Mouse (Mus musculus) ES-Bruce4 (cell line): Measurements from ENCODE around the gene Fxyd1. TPM values are rescaled to one million over a fixed set of nuclear protein-coding genes. Genes with fewer than 3 reads are reported as not detected.
A peak's percentile ranks its signal among the peaks of the same experiment; 100 is the strongest.

ENCODE experiments used
- H3K27ac ChIP-seq: 2 replicates; pipeline ENCODE4 v1.5.1; 2012; ENCODE audit warnings: low read length, inconsistent platforms; ENCODE audit not compliant: insufficient read depth
- H3K27me3 ChIP-seq: 2 replicates; pipeline ENCODE4 v1.6.1; 2012; ENCODE audit warnings: mild to moderate bottlenecking, low read length, inconsistent platforms; ENCODE audit not compliant: control insufficient read depth, poor library complexity, insufficient read depth, severe bottlenecking
- H3K36me3 ChIP-seq: 2 replicates; pipeline ENCODE4 v1.6.1; 2012; ENCODE audit warnings: inconsistent platforms, mild to moderate bottlenecking, low read length, moderate library complexity; ENCODE audit not compliant: control insufficient read depth, poor library complexity, insufficient read depth, severe bottlenecking
- H3K4me1 ChIP-seq: one replicate; pipeline ENCODE4 v1.8.1; 2011; ENCODE audit warnings: low read length; ENCODE audit not compliant: control insufficient read depth, insufficient read depth
- H3K4me3 ChIP-seq: 2 replicates; pipeline ENCODE4 v1.5.1; 2011; ENCODE audit warnings: low read depth, mild to moderate bottlenecking, low read length
- H3K9ac ChIP-seq: 2 replicates; pipeline ENCODE4 v1.6.1; 2012; ENCODE audit warnings: low read depth, mild to moderate bottlenecking, inconsistent platforms; ENCODE audit not compliant: poor library complexity, severe bottlenecking
- H3K9me3 ChIP-seq: replicated peaks from 2 replicates; pipeline ENCODE4 v1.6.1; 2012; ENCODE audit warnings: mild to moderate bottlenecking, low read length, inconsistent platforms; ENCODE audit not compliant: control insufficient read depth, poor library complexity, insufficient read depth, severe bottlenecking
- CTCF ChIP-seq: IDR thresholded peaks from one replicate; pipeline ENCODE4 v1.8.1; 2011; ENCODE audit warnings: low read depth, low read length
- EP300 ChIP-seq: IDR thresholded peaks from 2 replicates; pipeline ENCODE4 v1.6.1; 2011; ENCODE audit warnings: low read depth, low read length; ENCODE audit not compliant: insufficient read depth
- POLR2A ChIP-seq: IDR thresholded peaks from one replicate; pipeline ENCODE4 v1.8.1; 2011; ENCODE audit warnings: low read length; ENCODE audit not compliant: insufficient read depth
- polyA plus RNA-seq: library from polyadenylated mRNA; stranded (reverse); fragments of >200 nt; gene quantifications from 2 replicates; pipeline ENCODE4 v1.2.4, GENCODE M21; 2011; ENCODE audit warnings: low read depth; ENCODE audit not compliant: missing spikeins, insufficient read depth, insufficient read length

Gene Fxyd1
- polyA plus RNA-seq, 1 experiment: 2.1 TPM

DNA sequence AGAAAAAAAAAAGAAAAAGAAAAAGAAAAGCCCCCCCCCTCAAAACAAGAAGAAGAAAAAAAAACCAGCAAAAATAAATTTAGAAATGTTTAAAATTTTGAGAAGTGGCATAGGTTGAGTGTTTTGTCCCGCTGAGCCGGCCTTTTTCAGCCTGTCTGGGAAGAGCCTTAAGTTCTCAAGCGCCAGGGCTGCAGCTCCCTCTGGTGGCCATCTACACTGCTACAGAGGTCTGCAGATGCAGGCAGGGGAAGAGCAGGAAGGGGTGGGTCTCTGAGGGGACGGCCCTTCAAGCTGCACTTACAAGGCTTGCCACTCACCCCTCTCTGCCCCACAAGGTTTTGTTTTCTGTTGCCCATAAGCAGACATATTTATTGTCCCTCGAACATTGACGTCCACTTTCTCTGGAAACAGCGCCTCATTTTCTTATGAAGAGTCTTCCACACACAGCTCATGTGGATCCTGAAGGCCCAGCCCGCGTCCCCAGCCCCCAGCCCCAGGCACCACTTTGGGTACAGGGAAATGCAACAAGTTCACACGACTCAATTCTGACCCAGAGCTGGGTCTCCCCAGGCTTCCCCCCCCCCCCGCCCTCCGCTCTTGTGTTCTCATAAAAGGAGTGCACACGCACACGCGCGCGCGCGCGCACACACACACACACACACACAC is 40.7 kb upstream of the Fxyd1 start:
- Histone ChIP-seq H3K4me3 (peak overlapping the region; percentile 51), H3K9me3 (no peaks in the 10 kb centered on the region), H3K27me3 (no peaks in the 10 kb centered on the region), H3K36me3 (no peaks in the 10 kb centered on the region), H3K27ac (no peak overlapping the region), H3K9ac (peak overlapping the region; percentile 31), H3K4me1 (no peaks in the 10 kb centered on the region)
- TF ChIP-seq EP300: 0 out of 2 replicates have a peak, but pooled peaks have one; percentile 30
- no peak for TF ChIP-seq POLR2A
- TF ChIP-seq CTCF: peak; percentile 97

DNA sequence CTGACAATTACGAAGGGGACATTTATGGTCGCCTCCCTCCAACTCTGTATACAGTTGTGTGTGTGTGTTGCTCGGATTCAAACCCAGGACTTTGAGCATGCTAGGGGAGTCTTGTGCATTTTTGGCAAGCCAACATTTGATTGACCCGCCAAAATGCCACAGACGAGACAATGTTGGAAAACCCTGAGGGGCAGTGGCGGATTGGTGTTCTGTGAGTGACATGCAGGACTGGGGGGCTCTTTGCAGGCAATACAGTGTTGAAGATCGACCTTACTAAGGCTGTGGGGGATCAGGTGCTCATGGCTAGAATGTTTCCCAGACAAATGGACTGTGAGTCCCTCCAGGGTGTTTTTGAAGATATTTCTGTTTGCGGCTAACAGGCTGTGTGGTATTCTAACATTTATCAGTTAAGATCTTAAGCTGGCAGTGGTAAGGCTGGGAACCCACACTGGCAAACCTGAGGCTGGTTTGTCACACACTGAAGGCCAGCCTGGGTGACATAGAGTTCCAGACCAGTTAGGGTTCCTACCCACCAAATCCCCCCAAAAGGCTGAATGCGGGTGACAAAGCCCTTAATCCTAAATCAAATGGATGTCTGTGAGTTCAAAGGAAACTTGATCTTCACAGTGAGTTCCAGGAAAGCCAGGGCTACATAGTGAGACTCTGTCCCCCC is 40.0 kb upstream of the Fxyd1 start:
- Histone ChIP-seq H3K9ac (no peak overlapping the region), H3K4me3 (no peak overlapping the region), H3K9me3 (no peaks in the 10 kb centered on the region), H3K27me3 (no peaks in the 10 kb centered on the region), H3K27ac (no peak overlapping the region), H3K4me1 (no peaks in the 10 kb centered on the region), H3K36me3 (no peaks in the 10 kb centered on the region)
- TF ChIP-seq POLR2A: no peak
- no peak for TF ChIP-seq EP300
- no peak for TF ChIP-seq CTCF

DNA sequence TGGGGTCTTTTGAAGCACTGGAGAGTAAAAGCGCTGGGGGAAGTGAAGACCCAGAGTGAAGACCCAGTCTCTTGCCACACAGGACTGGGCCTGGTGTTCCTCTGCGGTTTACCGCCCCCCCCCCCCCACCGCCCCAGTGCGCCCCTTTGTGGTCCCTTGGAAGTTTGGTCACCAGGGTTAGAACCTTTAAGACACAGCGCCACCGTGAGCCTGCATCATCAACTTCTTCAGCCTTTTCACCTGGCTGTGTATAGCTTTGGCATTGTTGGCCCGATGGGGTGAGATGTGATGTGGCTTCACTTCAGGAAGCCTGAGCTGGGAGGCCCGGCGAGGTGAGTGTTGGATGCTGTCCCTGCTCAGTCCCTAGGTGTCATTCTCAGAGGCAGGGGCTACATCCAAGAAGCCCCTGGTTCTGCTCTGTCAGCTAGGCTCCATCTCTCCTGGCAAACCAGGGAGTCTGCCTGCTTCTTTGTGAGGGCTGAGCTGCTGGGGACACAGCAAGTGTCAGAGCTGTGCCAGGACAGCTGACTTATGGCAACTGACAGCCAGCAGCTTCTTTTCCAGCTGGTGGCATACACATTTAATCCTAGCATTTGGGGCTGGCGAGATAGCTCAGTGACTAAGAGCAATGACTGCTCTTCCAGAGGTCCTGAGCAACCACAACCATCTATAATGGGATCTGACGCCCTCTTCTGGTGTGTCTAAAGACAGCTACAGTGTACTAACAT is 37.9 kb upstream of the Fxyd1 start:
- no peak overlapping the region for H3K4me3 ChIP-seq
- no peak overlapping the region for H3K9ac ChIP-seq
- no peaks in the 10 kb centered on the region for H3K36me3 ChIP-seq
- TF ChIP-seq POLR2A (no peak), EP300 (no peak), CTCF (peak; percentile 56)
- H3K4me1 ChIP-seq: no peaks in the 10 kb centered on the region
- H3K27ac ChIP-seq: no peak overlapping the region
- no peaks in the 10 kb centered on the region for H3K27me3 ChIP-seq
- H3K9me3 ChIP-seq: no peaks in the 10 kb centered on the region

DNA sequence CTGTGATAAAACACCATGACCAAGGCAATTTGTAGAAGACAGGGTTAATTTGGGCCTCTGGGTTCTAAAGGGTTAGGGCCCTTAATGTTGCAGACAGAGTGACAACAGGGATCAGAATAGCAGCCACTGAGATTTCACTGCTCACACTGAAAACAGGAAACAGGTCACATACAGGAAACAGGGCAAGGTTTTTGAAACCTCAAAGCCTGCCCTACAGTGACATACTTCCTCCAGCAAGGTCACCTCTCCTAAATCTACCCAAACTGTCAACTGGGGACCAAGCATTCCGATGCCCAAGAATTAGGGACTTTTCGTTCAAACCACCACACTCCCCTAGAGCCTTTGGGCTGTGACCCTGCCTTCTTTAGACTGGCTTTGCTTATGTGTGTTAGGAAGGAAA is 32.7 kb upstream of the Fxyd1 start:
- Histone ChIP-seq H3K9ac (no peak overlapping the region), H3K27ac (no peak overlapping the region), H3K4me1 (no peaks in the 10 kb centered on the region), H3K9me3 (0 out of 2 replicates have a peak, but pooled peaks cover 3% of the 10 kb centered on the region), H3K4me3 (no peak overlapping the region), H3K27me3 (no peaks in the 10 kb centered on the region), H3K36me3 (no peaks in the 10 kb centered on the region)
- TF ChIP-seq EP300 (no peak), POLR2A (no peak), CTCF (no peak)

DNA sequence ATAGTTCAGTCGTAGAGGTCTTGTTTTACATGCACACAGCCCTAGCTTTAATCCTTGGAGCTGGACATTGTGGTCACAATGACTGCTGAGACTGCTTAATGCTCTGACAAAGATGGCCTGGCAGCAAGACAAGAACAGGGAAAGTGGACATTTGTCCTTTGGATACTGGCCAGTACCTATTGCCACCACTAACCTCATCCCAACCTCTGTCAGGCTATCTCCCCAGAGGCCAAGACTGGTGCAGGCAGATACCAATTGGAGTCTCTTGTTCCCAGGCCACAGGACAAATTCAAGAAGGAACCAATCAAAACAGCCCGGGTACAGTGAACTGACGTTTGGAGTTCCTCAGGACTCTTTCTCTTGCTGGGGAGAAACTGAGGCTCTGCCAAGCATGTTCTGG is 31.2 kb upstream of the Fxyd1 start:
- Histone ChIP-seq H3K27me3 (no peaks in the 10 kb centered on the region), H3K9ac (no peak overlapping the region), H3K27ac (no peak overlapping the region), H3K4me1 (no peaks in the 10 kb centered on the region), H3K36me3 (no peaks in the 10 kb centered on the region), H3K9me3 (0 out of 2 replicates have a peak, but pooled peaks cover 3% of the 10 kb centered on the region), H3K4me3 (no peak overlapping the region)
- TF ChIP-seq POLR2A (no peak), EP300 (no peak), CTCF (no peak)
